Mouse (Mus musculus) erythroblast, adult 5-6 weeks (primary cell): ENCODE data around the gene Fgfr2. TPM values are rescaled to one million over a fixed set of nuclear protein-coding genes. Genes with fewer than 3 reads are reported as not detected.

Source experiments
- ATAC-seq: replicated peaks from 2 replicates; pipeline ENCODE4 v1.8.0; 2016; ENCODE audit warnings: moderate number of reproducible peaks, mild to moderate bottlenecking, moderate TSS enrichment, inconsistent platforms; ENCODE audit not compliant: poor library complexity, low FRiP score, severe bottlenecking
- total RNA-seq, 2 experiments: library from RNA; stranded (forward) in 1 of 2; stranded (reverse) in 1 of 2; fragments of 150-400 nt in 1 of 2; fragments of 200-764, 138-1000 nt in 1 of 2; gene quantifications; 2 replicates each; pipeline versions ENCODE4 v1.2.3 to v1.2.4; 2015 to 2017; ENCODE audit warnings: low replicate concordance in 2 of 2

Gene Fgfr2
- total RNA-seq, 2 experiments from 2014 or later = 4.8 TPM; not detected in 1

DNA sequence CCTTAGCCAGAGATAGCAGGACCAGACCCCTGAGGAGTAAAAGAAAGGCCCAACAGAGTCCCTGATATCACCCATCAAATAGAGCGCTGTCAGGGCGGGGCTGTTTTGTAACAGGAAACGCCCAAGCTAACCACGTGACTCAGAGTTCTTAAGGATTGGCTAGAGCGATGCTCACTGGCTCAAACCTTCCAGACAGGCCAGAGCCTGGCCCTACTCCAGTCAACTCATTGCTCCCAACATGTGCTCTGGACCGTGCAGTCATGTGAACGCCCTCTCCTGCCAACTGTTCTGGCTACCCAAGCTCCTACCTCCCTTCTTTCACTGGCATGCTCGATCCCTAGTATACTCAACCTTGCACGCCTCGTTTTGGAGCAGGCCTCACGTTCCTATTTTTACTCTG is 399.2 kb downstream of the Fgfr2 start:
- peak; percentile 79 for ATAC-seq

DNA sequence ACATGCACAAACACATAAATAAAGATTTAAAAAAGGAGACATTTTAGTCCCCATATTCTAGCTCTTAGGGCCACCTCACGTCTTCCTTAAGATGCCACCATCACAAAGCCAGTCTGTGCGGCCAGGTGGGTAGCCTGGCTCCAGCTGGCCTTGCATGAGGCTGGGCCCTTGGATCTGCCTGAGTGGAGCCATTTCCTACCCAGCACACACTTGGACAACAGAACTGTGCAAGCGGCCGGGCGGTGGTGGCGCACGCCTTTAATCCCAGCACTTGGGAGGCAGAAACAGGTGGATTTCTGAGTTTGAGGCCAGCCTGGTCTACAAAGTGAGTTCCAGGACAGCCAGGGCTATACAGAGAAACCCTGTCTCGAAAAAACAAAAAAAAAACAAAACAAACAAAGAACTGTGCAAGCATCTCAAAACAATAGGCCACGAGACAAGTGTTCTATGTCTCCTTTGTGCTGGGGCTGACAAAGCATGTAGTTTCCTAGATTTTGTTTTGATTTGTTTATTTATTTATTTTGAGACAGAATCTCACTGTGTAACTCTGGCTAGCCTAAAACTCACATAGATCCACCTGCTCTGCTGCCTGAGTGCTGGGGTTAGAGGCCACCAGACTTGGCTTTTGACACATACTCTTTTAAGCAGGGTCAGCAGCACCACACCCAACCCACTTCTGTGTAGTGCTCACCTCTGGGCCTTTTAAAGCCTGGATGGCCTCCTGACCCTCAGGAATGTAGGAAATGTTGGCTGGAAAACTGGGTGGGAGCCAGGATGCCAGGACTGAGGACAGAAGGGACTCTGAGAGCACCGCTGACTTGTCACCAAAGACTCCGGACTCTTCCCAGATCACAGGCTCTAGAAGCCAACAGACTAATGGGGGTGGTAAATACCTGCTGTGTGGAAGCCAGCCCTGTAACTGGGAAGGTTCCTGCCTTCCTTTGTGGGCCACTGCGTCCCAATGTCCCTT is 400.5 kb downstream of the Fgfr2 start:
- ATAC-seq = no peak

DNA sequence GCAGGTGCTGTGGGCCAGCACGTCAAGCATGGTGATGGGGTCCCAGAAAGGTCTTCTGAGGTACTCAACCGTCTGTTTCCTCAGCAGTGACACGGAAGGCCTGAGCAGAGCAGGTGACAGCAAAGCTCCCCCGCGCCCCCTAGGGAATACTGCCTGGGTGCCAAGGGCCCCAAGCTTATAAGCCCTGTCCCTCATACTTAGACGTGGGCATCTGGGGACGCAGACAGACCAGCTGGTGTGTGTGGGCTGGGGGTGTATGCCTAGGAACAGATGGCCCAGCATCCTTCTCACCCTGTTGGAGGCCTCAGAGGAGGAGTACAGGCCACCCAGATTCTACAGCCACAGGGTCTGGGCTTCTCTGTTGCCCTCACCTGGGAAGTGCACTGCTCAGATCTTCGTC is 402.6 kb downstream of the Fgfr2 start:
- ATAC-seq = no peak

GRCm38 (mm10) chr7:132719570-132719969 is 403.6 kb downstream of the Fgfr2 start:
- no peak for ATAC-seq

- no peak for ATAC-seq
Measured at GRCm38 (mm10) chr7:132715259-132715658, 407.9 kb downstream of the Fgfr2 start.

- no peak for ATAC-seq
Measured at GRCm38 (mm10) chr7:132714236-132714923, 408.8 kb downstream of the Fgfr2 start.

DNA sequence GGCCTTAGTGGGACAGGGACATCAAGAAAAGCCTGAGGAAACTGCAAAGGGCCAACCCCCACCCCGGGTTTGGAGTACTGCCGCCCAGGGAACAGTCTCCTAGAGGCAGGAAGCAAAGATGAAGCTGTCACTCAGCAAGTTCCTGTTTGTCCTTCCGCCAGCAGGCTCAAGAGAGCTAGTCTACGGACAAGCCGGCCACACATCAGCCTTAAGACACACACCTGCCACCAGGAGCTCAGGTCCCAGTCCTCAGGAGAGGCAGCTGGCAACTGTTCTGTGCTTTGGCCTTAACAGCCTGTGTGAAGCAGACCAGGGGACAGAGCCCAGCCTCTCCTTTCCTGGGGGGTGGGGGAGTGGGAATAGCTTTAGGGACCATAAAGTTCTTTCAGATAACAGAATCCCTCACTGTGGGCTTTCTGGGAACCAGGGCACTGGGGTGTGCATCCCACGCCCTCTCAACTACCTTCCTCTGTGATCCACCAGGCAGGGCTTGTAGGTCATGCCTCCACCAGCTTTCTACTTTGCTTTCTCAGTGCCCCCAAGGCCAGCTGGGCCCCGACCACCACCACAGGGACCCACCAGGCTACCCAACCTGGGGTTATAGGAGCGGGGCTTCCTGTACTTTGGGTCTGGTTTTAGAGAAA is 409.5 kb downstream of the Fgfr2 start:
- ATAC-seq = no peak

DNA sequence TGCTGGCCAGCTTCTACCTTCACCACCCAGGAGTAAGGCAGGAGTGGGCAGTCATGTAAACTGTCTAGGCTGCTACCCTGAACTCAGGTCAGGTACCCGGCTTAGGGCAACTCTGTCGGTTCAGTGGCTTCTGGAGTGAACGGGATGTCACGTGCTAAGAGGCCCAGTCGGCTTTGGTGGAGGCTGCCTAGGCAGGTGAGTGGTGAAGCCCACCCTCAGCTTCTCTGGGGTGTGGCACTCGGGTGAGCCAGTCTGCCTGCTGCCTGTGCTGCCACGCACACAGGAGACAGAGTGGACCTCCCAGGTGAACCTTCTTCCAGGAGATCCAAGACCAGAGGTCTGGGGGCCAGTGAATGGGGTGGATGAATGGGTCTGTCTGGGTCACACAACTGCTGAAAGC is 410.2 kb downstream of the Fgfr2 start:
- no peak for ATAC-seq

DNA sequence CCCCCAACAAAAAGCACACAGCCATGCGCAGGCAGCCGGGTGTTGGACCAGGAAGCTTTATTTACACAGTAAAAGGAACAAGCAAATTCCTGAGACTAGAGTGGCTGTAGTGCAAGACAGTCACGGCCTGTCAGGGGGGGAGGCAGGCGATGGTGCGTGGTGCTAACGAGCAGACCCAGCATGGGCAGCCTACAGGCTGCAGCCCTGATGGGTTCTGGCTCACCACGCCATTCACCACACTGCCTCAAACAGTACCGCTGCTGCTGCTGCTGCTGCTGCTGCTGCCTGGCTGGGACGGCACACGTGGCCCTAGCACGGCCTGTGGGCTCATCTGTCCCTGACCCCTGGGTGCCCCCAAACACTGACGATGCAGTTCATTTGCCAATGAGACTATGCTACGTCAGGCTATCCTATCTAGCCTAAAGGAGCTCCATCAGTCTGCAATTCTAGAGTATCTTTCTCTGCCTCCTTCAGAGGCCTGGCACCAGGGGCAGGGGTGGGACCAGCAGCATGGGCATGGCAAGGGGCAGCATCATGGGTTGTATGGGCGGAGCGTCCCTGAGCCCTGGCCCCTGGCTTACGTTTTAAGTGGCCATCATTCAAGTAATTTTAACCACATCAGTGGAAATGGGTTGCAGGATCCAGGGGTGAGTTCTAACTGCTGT is 411.0 kb downstream of the Fgfr2 start:
- no peak for ATAC-seq

GRCm38 (mm10) chr7:132711579-132711978 is 411.6 kb downstream of the Fgfr2 start:
- ATAC-seq = 0 out of 2 replicates have a peak, but pooled peaks have one; percentile 8

DNA sequence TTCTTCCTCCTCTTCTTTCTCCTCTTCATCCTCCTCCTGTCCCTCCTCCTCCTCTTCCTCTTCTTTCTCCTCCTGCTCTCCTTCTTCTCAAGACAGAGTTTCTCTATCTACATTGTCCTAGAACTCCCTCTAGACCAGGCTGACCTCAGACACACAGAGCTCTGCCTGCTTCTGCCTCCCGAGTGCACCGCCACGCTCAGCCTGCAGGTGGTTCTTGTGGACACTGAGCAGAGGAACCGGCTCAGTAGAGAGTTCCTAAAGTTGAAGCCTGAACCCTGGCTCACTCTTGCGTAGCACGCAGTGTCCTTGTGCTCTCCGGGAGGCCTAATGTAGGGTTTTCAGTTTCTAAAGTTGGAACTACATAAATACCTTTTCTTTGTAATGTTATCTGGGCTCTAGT is 418.0 kb downstream of the Fgfr2 start:
- ATAC-seq = peak; percentile 57

DNA sequence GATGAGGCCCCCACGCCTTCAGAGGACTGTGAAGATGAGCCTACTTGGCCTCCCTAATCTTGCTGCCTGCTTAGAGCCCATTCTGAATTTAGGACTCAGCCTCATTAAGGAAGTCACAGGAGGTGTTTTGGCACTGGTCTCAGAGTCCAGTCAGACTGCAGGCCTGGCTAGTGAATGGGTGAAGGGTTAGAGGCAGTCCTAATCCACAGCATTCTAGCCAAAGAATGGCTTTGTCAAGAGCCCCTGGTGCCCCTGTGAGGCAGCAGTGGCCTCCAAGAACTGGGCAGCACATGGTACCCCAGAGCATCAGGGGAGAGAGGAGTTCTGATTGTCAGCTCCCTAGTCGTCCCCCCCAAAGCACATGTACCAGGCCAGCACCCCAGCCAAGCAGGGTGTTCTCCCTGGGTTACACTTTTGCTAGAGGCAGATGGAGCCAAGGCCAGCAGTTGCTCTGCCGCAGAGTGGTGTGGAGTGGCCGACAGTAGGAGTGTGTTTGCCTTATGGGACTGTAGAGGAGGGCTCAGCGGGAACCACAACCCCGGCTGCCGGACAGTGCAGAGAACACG is 418.8 kb downstream of the Fgfr2 start:
- ATAC-seq = peak; percentile 12; the same call in 1 of the 2 replicates

GRCm38 (mm10) chr7:132703515-132704309 is 419.4 kb downstream of the Fgfr2 start:
- ATAC-seq = no peak

GRCm38 (mm10) chr7:132702492-132703070 is 420.6 kb downstream of the Fgfr2 start:
- ATAC-seq = no peak

DNA sequence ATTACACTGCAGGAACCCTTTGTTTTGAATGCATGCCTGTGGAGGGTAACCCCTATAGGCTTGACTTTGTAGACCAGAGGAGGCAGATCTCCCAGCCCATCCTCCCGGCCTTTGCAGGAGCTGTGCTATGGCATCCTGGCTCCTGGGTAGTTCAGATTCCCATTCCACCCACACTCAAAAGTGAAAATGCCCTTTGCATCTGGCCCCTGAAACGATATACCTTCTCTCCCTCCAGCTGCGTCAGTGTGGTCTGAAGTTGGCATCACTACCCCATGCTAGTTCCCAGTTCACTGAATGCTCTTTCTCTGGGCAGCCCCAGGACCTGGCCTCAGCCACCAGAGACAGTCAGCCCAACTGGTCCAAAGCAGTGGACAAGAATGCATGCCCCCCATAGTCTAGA is 421.1 kb downstream of the Fgfr2 start:
- ATAC-seq = no peak

GRCm38 (mm10) chr7:132701412-132701811 is 421.7 kb downstream of the Fgfr2 start:
- ATAC-seq = no peak

DNA sequence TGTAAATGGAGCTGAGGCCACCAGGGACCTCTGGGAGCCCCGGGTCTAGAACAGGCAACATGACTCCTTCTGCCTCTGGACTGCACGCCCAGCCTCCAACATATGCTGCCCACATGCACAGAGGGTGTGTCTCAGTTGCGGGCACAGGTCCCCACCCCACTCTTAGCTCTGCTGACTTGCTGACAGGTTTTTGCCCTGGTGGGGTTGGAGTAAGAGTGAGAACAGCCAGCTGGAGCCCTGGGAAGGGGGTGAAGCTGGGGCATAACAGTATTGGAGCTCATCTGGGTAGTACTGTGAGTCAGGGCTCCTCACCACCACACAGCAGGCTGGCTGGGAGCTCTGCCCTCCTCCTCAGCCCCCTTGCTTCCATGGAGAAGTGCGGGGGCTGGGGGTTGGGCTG is 423.0 kb downstream of the Fgfr2 start:
- ATAC-seq = no peak

DNA sequence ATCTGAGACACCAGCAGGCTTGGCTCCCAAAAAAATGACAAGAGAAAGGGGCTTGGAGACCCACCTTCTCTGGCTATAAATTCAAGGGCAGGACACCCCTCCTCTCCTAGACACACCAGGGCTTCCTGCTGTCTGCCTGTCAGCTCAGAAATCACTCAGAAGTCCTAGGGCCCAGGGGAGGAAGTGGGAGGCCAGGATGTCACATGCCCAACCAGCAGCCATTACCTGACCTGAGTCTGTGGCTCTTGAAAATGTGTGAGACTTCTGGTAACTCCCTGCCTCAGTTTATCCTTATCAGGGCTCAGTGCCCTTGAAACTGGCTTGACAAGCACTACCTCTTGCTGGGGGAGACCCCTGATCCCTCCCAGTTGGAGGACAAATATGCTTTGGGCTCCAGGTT is 423.5 kb downstream of the Fgfr2 start:
- ATAC-seq = no peak

GRCm38 (mm10) chr7:132699165-132699564 is 424.0 kb downstream of the Fgfr2 start:
- no peak for ATAC-seq
